Mouse (Mus musculus) heart, postnatal 36 days (tissue): ENCODE measurements at regions not wholly inside any gene's neighbourhood (a gene's known extent, or its start where the extent isn't known, plus 50 kb on each side); places are given as distances from the start of the nearest gene placed in this dataset.

Experiments
- DNase-seq, 2 experiments: peaks; one replicate each; pipeline ENCODE4 v3.0.0; 2021 to 2022
- intact Hi-C: fragments of 180-260 bp; cut with DNase I; formaldehyde crosslinking; loops from one replicate; pipeline ENCODE4 v1.15.1; 2025

DNA sequence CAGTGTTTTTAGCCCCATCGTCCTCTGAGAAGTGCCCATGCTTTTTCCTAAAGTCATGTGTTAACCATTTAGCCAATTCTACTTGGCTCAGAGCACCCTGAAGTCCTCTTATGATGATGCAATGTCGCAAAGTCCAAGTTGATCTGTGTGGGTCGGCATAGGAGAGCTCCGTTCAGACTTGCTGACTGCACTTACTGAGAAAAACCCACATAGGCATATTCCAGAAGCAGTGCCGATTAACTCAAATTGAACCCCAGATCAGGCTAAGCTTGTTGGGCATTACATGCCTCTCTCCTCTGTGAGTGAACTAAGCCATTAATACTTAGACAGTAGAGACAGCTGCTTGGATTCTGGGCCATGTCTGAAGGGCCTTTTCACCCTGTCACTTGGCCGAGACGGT, 93.3 kb upstream of the Far2 start:
- intact Hi-C loops, result loop anchor here (5.0 to 10.0 kb wide), 6 partner anchors 291 to 1126 kb away; partner anchors contain the start of genes Ccdc91 and Pthlh
- no peak for DNase-seq

DNA sequence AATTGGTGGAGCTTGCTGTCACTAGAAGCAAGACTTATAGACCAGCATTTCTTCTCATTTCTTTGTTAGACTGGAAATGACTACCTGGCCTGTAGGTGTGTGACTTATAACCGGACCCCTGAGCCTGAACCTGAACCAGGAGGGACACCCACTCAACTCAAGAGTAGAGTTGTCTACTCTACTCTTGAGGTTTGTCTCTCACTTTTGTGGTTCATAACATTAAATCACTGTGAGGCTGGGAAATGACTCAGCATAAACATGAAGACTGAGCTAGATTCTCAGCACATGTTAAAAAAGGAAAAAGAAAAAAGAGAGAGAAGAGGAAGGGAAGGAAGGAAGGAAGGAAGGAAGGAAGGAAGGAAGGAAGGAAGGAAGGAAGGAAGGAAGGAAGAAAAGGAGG, 92.8 kb upstream of the Far2 start:
- intact Hi-C loops, result loop anchor here (5.0 to 10.0 kb wide), 6 partner anchors 292 to 1127 kb away; partner anchors contain the start of genes Ccdc91 and Pthlh
- no peak for DNase-seq

DNA sequence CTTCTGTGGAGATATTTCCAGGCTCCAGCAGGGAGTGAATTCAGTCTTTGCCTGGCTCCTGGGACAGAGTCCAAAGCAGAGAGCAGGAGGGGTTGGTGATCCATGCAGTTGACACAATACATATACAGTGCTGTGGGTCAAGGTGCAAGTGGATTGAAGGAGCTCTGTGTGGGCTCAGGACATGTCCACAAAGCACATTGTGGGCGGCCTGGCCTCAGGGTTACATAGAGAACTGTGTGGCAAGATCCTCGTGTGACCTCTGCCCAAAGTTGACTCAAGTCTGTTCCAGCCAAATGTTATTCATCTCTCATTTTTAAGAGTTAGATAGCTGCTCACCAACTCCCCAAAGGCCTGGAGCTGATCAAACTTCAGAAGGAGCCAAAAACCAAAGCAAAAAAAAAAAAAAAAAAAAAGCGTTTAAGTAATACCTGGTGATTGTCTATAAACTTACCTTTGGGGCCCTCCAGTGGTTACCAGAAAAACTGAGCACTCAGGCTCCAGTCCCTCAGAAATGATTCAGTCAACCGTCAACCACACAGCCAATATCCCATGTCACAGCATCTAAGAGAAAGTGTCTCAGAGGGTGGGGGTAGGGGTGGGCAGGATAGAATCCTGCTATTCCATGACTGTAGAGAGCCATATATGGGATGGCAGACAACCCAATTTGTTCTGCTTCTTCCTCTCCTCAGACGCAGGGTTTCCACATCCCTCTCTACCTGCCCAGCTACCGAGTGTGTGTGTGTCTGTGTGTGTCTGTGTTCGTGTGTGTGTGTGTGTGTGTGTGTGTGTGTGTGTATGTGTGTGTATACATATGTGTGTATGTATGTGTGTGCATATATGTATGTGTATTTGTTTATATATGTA, 91.9 kb upstream of the Far2 start:
- intact Hi-C loops, result loop anchor here (5.0 to 10.0 kb wide), 6 partner anchors 293 to 1128 kb away; partner anchors contain the start of genes Ccdc91 and Pthlh
- no peak for DNase-seq

DNA sequence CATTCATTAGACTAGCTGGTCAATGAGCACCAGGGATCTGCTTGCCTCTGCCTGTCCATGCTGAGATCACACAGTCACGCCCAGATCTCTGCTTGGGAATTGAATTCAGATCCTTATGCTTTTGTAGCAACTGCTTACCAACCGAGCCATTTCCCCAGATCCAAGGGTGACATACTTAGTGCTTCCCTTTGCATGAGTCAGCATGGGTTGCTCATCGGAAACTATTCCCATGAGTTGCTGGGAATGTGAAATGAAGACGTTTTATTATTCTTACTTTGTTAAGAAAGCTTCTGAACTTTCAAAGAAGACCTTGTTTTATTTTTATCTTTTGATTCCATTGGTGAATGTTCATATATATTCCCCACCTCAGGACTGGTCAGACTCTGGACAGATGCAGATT, 82.3 kb upstream of the Far2 start:
- no peak for DNase-seq
- intact Hi-C loops, result no loop called here

DNA sequence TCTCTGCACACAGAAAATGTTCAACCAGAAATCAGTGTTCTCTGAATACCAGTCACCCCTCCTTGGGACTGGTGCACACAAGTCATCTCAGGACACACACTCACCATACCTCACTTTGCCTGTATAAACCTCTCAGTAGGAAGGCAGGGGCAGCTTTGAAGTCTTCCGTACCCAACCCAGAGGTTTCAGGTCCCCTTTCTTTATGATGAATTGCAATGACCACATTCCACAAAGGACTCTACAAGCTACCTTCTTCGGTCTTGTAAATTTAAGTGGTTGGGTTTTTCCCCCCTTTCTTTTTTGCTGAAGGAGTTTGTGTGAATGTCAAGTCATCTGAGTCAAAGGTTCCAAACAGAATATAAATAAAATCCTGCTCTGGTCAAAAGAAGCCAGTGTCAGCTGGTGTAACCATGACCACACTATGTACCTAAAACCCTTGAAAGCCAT, 76.9 kb upstream of the Far2 start:
- DNase-seq, result no peak
- intact Hi-C loops, result no loop called here

DNA sequence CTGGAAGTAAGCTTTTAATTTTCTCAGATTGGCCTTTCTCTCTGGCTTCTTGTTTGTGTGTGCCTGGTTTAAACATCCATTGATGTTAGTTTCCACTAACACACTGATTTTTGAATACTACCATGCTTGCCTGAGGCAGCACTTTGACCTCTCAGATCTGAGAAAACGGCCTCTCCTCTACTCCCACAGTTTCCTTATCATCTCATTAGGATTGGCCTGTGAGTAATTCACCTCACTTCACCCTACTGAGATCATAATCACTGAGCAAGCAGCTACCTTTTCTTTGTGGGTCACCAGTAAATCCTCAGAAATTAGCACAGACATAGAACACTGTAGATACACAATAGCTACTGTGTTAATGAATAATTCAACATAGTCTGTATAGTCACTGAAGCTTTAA, 74.5 kb upstream of the Far2 start:
- DNase-seq, result no peak
- intact Hi-C loops, result no loop called here

DNA sequence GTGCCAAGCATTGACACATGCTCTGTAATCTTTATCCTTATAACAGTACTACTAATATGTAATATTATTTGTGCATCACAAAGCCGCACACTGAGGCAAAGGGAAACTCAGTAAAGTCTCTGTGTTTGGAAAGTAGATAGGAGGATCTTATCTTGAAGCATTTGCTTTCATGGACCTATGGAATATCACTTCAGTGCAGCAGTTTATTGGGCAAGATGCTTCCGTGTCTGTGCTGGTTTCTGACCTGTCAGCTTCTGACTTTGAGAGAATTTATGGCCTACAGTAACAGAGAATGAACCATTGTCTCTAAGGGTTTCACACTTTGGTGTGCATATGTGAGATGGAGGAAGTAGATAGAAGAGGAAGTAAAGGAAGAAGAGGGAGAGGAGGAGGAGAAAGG, 74.0 kb upstream of the Far2 start:
- no peak for DNase-seq
- intact Hi-C loops, result no loop called here

DNA sequence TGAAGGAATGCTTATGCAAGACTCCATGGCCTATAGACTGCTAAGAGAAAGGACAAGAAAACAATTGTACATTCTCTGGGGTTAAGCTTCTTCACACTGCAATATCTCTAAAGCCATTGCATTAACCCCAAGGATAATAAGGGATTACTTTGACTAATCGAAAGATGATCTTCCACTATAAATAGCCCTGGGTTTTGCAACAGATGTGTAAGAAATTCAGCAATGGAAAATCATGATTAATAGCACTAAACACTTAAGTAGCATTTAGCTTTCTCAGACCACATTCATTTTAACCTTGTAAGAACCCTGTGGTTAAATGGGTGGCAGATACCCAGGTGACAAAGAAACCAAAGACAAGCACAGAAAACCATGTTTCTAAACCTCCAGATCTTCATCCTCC, 71.1 kb upstream of the Far2 start:
- intact Hi-C loops, result no loop called here
- no peak for DNase-seq

DNA sequence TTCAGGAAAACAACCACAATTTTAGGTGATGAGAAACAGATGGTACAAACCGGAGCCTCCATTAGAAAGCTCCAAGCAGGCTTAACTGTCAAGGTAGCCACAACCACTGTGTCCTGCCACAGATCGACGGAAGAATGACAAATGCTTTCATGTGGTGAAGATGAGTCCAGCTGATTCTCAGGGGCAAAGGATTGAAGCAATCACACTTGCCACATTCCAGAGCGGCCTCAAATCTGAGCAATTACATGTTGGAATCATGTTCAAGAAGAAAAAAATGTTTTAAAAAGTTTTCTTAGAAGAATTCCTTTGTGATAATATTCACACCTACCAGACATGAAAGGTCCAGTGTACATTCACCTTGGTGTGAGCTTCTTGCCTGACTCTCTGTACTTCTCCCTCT, 57.7 kb upstream of the Far2 start:
- intact Hi-C loops, result no loop called here
- no peak for DNase-seq
